Mouse (Mus musculus) MEL (cell line): ENCODE measurements around the gene Scarb2. TPM values are rescaled to one million over a fixed set of nuclear protein-coding genes. Genes with fewer than 3 reads are reported as not detected.

Experiments
- DNase-seq: peaks from one replicate; pipeline ENCODE4 v3.0.0; 2011; ENCODE audit warnings: low read depth, low spot score
- H3K27ac ChIP-seq: 2 replicates; pipeline ENCODE4 v1.5.1; 2012; ENCODE audit warnings: low read depth, mild to moderate bottlenecking, control low read depth, low read length, moderate library complexity; ENCODE audit not compliant: control insufficient read depth
- H3K27me3 ChIP-seq, 2 experiments: fragments of 150-350 bp in 1 of 2; sonication (generic) in 1 of 2; 2 replicates each; pipeline ENCODE4 v1.6.1; 2012; ENCODE audit warnings: low read length in 2 of 2, mild to moderate bottlenecking in 2 of 2, improper control_type of control experiment in 1 of 2, moderate library complexity in 1 of 2; ENCODE audit not compliant: insufficient read depth in 2 of 2, control insufficient read depth in 1 of 2
- H3K36me3 ChIP-seq, 2 experiments: 2 replicates each; pipeline ENCODE4 v1.6.1; 2012 to 2014; ENCODE audit warnings: low read length in 2 of 2, improper control_type of control experiment in 1 of 2, inconsistent platforms in 1 of 2, mild to moderate bottlenecking in 1 of 2; ENCODE audit not compliant: insufficient read depth in 2 of 2, control insufficient read depth in 1 of 2
- H3K4me1 ChIP-seq, 2 experiments: fragments of 150-350 bp in 1 of 2; sonication (generic) in 1 of 2; 2 replicates each; pipeline ENCODE4 v1.6.1; 2012; ENCODE audit warnings: low read length in 2 of 2, improper control_type of control experiment in 1 of 2, mild to moderate bottlenecking in 1 of 2; ENCODE audit not compliant: insufficient read depth in 2 of 2, control insufficient read depth in 1 of 2
- H3K4me3 ChIP-seq, 2 experiments: fragments of 150-350 bp in 1 of 2; sonication (generic) in 1 of 2; 2 replicates each; pipeline ENCODE4 v1.5.1; 2012; ENCODE audit warnings: low read depth in 2 of 2, low read length in 2 of 2, mild to moderate bottlenecking in 2 of 2, moderate library complexity in 2 of 2, control low read depth in 1 of 2, improper control_type of control experiment in 1 of 2; ENCODE audit not compliant: control insufficient read depth in 1 of 2, insufficient read depth in 1 of 2
- H3K79me2 ChIP-seq: 2 replicates; pipeline ENCODE4 v1.6.1; 2012; ENCODE audit warnings: mild to moderate bottlenecking, low read length, moderate library complexity; ENCODE audit not compliant: control insufficient read depth, poor library complexity, insufficient read depth
- H3K9ac ChIP-seq: 2 replicates; pipeline ENCODE4 v1.6.1; 2012; ENCODE audit warnings: low read depth, mild to moderate bottlenecking, control low read depth, low read length, moderate library complexity; ENCODE audit not compliant: control insufficient read depth, poor library complexity, severe bottlenecking
- H3K9me3 ChIP-seq: fragments of 150-350 bp; sonication (generic); replicated peaks from 2 replicates; pipeline ENCODE4 v1.6.1; 2012; ENCODE audit warnings: mild to moderate bottlenecking, low read length, improper control_type of control experiment, moderate library complexity; ENCODE audit not compliant: insufficient read depth
- BHLHE40 ChIP-seq: IDR thresholded peaks from 2 replicates; pipeline ENCODE4 v1.6.1; 2012; ENCODE audit warnings: low read depth, mild to moderate bottlenecking, inconsistent platforms, low read length, improper control_type of control experiment, borderline replicate concordance
- CHD1 ChIP-seq: IDR thresholded peaks from 2 replicates; pipeline ENCODE4 v1.6.1; 2012; ENCODE audit warnings: low read depth, mild to moderate bottlenecking, inconsistent platforms, low read length, improper control_type of control experiment
- CHD2 ChIP-seq: IDR thresholded peaks from 2 replicates; pipeline ENCODE4 v1.6.1; 2011; ENCODE audit warnings: low read length, improper control_type of control experiment
- CTCF ChIP-seq, 3 experiments: IDR thresholded peaks in 2 of 3; conservative IDR thresholded peaks in 1 of 3; 2 replicates each; pipeline ENCODE4 v1.5.1; 2011 to 2012; ENCODE audit warnings: low read length in 3 of 3, low read depth in 2 of 3, mild to moderate bottlenecking in 2 of 3, improper control_type of control experiment in 1 of 3, inconsistent platforms in 1 of 3, mixed read lengths in 1 of 3, moderate library complexity in 1 of 3; ENCODE audit not compliant: control insufficient read depth in 1 of 3, insufficient read depth in 1 of 3, poor library complexity in 1 of 3, severe bottlenecking in 1 of 3
- E2F4 ChIP-seq: IDR thresholded peaks from 2 replicates; pipeline ENCODE4 v1.6.1; 2011; ENCODE audit warnings: low read depth, low read length, improper control_type of control experiment, borderline replicate concordance
- ETS1 ChIP-seq: IDR thresholded peaks from 2 replicates; pipeline ENCODE4 v1.6.1; 2012; ENCODE audit warnings: low read depth, mild to moderate bottlenecking, inconsistent platforms, low read length, improper control_type of control experiment, moderate library complexity
- GABPA ChIP-seq: IDR thresholded peaks from 2 replicates; pipeline ENCODE4 v1.6.1; 2012; ENCODE audit warnings: low read depth, mild to moderate bottlenecking, inconsistent platforms, low read length, improper control_type of control experiment, moderate library complexity
- GATA1 ChIP-seq: IDR thresholded peaks from 2 replicates; pipeline ENCODE4 v1.6.1; 2011; ENCODE audit warnings: low read depth, low read length, improper control_type of control experiment
- HCFC1 ChIP-seq: IDR thresholded peaks from 2 replicates; pipeline ENCODE4 v1.6.1; 2012; ENCODE audit warnings: low read depth, mild to moderate bottlenecking, inconsistent platforms, low read length, improper control_type of control experiment, moderate library complexity
- JUND ChIP-seq: IDR thresholded peaks from 2 replicates; pipeline ENCODE4 v1.6.1; 2011; ENCODE audit warnings: low read depth, mild to moderate bottlenecking, improper control_type of control experiment, low read length
- KAT2A ChIP-seq: conservative IDR thresholded peaks from 2 replicates; pipeline ENCODE4 v1.6.1; 2012; ENCODE audit warnings: low read depth, low read length, improper control_type of control experiment, inconsistent platforms
- MAFK ChIP-seq: IDR thresholded peaks from 2 replicates; pipeline ENCODE4 v1.6.1; 2011; ENCODE audit warnings: low read depth, mild to moderate bottlenecking, low read length, improper control_type of control experiment, borderline replicate concordance
- MAX ChIP-seq: IDR thresholded peaks from 2 replicates; pipeline ENCODE4 v1.6.1; 2011; ENCODE audit warnings: low read length, improper control_type of control experiment
- MAZ ChIP-seq: IDR thresholded peaks from 2 replicates; pipeline ENCODE4 v1.6.1; 2012; ENCODE audit warnings: low read depth, mild to moderate bottlenecking, inconsistent platforms, low read length, improper control_type of control experiment
- MEF2A ChIP-seq: IDR thresholded peaks from 2 replicates; pipeline ENCODE4 v1.6.1; 2014; ENCODE audit warnings: low read depth, mild to moderate bottlenecking, inconsistent platforms, low read length, improper control_type of control experiment; ENCODE audit not compliant: poor library complexity, insufficient replicate concordance, severe bottlenecking; ENCODE audit errors: extremely low read depth
- MXI1 ChIP-seq: IDR thresholded peaks from 2 replicates; pipeline ENCODE4 v1.6.1; 2011; ENCODE audit warnings: mild to moderate bottlenecking, low read depth, low read length, improper control_type of control experiment
- MYB ChIP-seq: IDR thresholded peaks from 2 replicates; pipeline ENCODE4 v1.6.1; 2011; ENCODE audit warnings: mild to moderate bottlenecking, low read depth, low read length, improper control_type of control experiment
- NELFE ChIP-seq: IDR thresholded peaks from 2 replicates; pipeline ENCODE4 v1.6.1; 2011; ENCODE audit warnings: low read depth, low read length, improper control_type of control experiment
- POLR2AphosphoS2 ChIP-seq: IDR thresholded peaks from 2 replicates; pipeline ENCODE4 v1.6.1; 2011; ENCODE audit warnings: low read length, improper control_type of control experiment
- RAD21 ChIP-seq: IDR thresholded peaks from 2 replicates; pipeline ENCODE4 v1.6.1; 2011; ENCODE audit warnings: mild to moderate bottlenecking, low read depth, low read length, improper control_type of control experiment
- RCOR1 ChIP-seq: IDR thresholded peaks from 2 replicates; pipeline ENCODE4 v1.6.1; 2012; ENCODE audit warnings: low read depth, mild to moderate bottlenecking, inconsistent platforms, low read length, improper control_type of control experiment
- SIN3A ChIP-seq: IDR thresholded peaks from 2 replicates; pipeline ENCODE4 v1.6.1; 2012; ENCODE audit warnings: low read length, improper control_type of control experiment, inconsistent platforms
- SMC3 ChIP-seq: IDR thresholded peaks from 2 replicates; pipeline ENCODE4 v1.6.1; 2011; ENCODE audit warnings: low read depth, low read length, improper control_type of control experiment
- TBP ChIP-seq: IDR thresholded peaks from 2 replicates; pipeline ENCODE4 v1.8.0; 2011; ENCODE audit warnings: low read depth, low read length, improper control_type of control experiment
- TCF12 ChIP-seq: IDR thresholded peaks from 2 replicates; pipeline ENCODE4 v1.6.1; 2014; ENCODE audit warnings: low read depth, mild to moderate bottlenecking, inconsistent platforms, low read length, improper control_type of control experiment, moderate library complexity
- USF1 ChIP-seq: IDR thresholded peaks from 2 replicates; pipeline ENCODE4 v1.6.1; 2014; ENCODE audit warnings: low read depth, mild to moderate bottlenecking, inconsistent platforms, low read length, improper control_type of control experiment, moderate library complexity
- ZKSCAN1 ChIP-seq: IDR thresholded peaks from 2 replicates; pipeline ENCODE4 v1.6.1; 2012; ENCODE audit warnings: low read depth, mild to moderate bottlenecking, inconsistent platforms, low read length, improper control_type of control experiment, moderate library complexity
- ZMIZ1 ChIP-seq: IDR thresholded peaks from 2 replicates; pipeline ENCODE4 v1.6.1; 2012; ENCODE audit warnings: low read depth, mild to moderate bottlenecking, inconsistent platforms, low read length, improper control_type of control experiment, moderate library complexity
- ZNF384 ChIP-seq: IDR thresholded peaks from 2 replicates; pipeline ENCODE4 v1.6.1; 2012; ENCODE audit warnings: low read depth, mild to moderate bottlenecking, inconsistent platforms, low read length, improper control_type of control experiment
- polyA plus RNA-seq, 2 experiments: library from polyadenylated mRNA; stranded (reverse) in 1 of 2; unstranded in 1 of 2; fragments of >175 nt in 1 of 2; fragments of >200 nt in 1 of 2; gene quantifications; 2 replicates each; pipeline versions ENCODE4 v1.2.1 to v1.2.4; 2012; ENCODE audit warnings: low replicate concordance in 2 of 2, low read depth in 1 of 2; ENCODE audit not compliant: insufficient read length in 2 of 2, insufficient read depth in 1 of 2, missing spikeins in 1 of 2
- total RNA-seq: library from RNA; depleted of rRNA; stranded (reverse); fragments of 300-350 nt; gene quantifications from 2 replicates; pipeline ENCODE4 v1.2.3, GENCODE M21; 2012

Scarb2 gene
- total and polyA plus RNA-seq, 3 experiments = 13.6 to 16.5 TPM; not detected in 1

DNA sequence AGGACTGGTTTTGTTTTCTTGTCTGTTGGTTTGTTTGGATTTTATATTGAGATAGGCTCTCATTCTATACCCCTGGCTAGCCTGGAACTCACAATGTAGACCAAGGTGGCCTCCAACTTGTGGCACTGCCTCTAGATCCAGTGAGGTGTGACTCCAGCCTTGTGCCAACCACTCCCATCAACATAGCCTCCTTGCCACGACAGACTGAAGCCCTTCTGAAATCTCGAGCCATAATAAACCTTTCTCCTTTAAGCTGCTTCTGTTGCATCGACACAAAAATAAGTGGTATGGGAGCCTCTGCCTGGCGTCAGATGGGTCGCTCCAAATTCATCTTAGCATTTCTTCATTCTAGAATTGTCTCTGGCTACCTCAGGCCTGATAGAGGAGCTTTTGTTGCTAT, 59.9 kb downstream of the Scarb2 start:
- Histone ChIP-seq H3K27me3 (no peaks in the 10 kb centered on the region), H3K4me1 (no peaks in the 10 kb centered on the region), H3K4me3 (no peak overlapping the region), H3K27ac (no peak overlapping the region), H3K36me3 (peaks cover 0 to under 1% of the 10 kb centered on the region in 2 experiments; a peak in 1 of 4 replicates), H3K9me3 (no peaks in the 10 kb centered on the region), H3K9ac (no peak overlapping the region), H3K79me2 (no peaks in the 10 kb centered on the region)
- TF ChIP-seq RCOR1 (no peak), GABPA (no peak), CHD1 (no peak), MAZ (no peak), ZMIZ1 (no peak), NELFE (no peak), KAT2A (no peak), CTCF (IDR thresholded peaks at IDR 0.05 in 2 of 3, conservative IDR thresholded peaks at IDR 0.05 in 1 of 3; ENCODE audit: control insufficient read depth in 1 of 3, insufficient read depth in 1 of 3, low read depth in 2 of 3, low read length in 3 of 3, poor library complexity in 1 of 3, severe bottlenecking in 1 of 3) (no peak), GATA1 (no peak), TCF12 (no peak), CHD2 (no peak), MEF2A (no peak), POLR2AphosphoS2 (no peak), ZNF384 (no peak), MAX (no peak), ETS1 (no peak), JUND (no peak), MYB (no peak), MXI1 (no peak)
- DNase-seq = no peak

DNA sequence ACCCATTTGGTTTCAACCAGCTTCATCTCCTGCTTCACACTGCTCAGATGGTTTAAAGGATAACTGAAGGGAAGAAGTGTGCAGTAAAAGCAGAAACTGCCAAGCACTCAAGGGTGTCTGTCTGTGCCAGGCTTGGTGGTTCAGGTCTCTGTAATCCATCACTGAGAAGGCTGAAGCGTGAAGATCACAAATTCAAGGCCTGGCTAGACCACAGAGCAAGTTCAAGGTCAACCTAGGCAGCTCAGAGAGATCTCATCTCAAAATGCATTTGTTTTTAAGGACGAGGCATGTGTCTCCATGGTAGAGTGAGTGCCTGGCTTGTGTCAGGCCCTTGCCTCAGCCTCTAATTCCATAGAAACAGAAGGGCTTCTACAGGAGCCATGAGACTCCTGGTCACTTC, 61.6 kb downstream of the Scarb2 start:
- Histone ChIP-seq H3K9me3 (no peaks in the 10 kb centered on the region), H3K4me3 (no peak overlapping the region), H3K9ac (no peak overlapping the region), H3K27ac (no peak overlapping the region), H3K4me1 (no peaks in the 10 kb centered on the region), H3K36me3 (no peaks in the 10 kb centered on the region), H3K79me2 (no peaks in the 10 kb centered on the region), H3K27me3 (no peaks in the 10 kb centered on the region)
- DNase-seq = no peak
- TF ChIP-seq SMC3 = no peak
- TF ChIP-seq KAT2A = no peak
- no peak for TF ChIP-seq TBP
- no peak for TF ChIP-seq ETS1
- no peak for TF ChIP-seq GATA1
- no peak for TF ChIP-seq HCFC1
- TF ChIP-seq E2F4 = no peak
- no peak for TF ChIP-seq CHD2
- no peak for TF ChIP-seq RAD21
- no peak for TF ChIP-seq GABPA
- TF ChIP-seq USF1 = no peak
- TF ChIP-seq SIN3A = no peak
- no peak for TF ChIP-seq CTCF (IDR thresholded peaks at IDR 0.05 in 2 of 3, conservative IDR thresholded peaks at IDR 0.05 in 1 of 3; ENCODE audit: control insufficient read depth in 1 of 3, insufficient read depth in 1 of 3, low read depth in 2 of 3, low read length in 3 of 3, poor library complexity in 1 of 3, severe bottlenecking in 1 of 3)
- no peak for TF ChIP-seq MAFK
- no peak for TF ChIP-seq BHLHE40
- TF ChIP-seq ZKSCAN1 = no peak
- no peak for TF ChIP-seq NELFE
